Mouse (Mus musculus): ENCODE measurements around the gene Stx16. TPM values are rescaled to one million over a fixed set of nuclear protein-coding genes. Genes with fewer than 3 reads are reported as not detected.

Stx16 gene
- total RNA-seq (2014; fragmentation: Nextera tagmentation) (36.7 and 46.6 TPM in 2 replicates), total RNA-seq (2017) (40.6 and 48.2 TPM in 2 replicates)

DNA sequence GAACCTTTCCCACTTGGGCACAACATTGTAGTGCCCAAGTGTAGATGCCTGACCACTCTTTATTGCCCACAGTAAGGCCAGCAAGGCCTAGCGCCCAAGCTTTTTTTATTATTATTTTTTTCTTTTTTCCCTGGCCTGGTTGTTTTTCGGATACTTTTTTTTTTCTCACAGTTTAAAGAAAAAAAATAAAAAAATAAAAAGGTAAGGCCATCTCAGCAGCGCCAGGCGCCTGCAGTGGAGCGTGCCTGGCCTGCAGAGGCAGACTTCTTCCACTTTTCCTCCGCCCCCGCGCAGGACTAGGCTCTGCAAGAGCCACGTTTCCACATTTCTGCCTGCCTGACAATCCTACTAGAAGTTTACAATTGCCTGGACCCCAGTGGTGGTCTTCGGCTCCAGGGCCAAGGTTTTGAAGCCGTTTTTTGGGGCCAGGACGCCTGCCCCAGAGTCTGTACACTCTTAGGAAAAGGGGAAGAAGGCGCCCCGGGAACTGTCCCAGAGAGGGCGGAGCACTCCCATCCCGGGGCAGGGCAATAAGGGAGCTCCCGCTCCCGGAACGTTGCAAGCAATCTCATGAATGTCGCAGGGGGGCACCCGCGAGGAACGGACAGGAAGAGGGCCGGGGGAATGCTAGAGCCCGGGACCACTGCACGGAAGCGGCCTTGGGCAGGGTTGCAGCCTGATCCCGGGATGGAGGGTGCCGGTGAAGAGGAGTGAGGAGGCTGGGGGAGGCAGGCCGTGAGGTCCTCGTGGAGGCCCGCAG, at the start of gene Stx16:
Stx16 (plus strand) TSS at position 636 of the 760 bp plus-strand sequence.
- ATAC-seq (replicated peaks; ENCODE audit: poor library complexity, severe bottlenecking) = peak; percentile 78

DNA sequence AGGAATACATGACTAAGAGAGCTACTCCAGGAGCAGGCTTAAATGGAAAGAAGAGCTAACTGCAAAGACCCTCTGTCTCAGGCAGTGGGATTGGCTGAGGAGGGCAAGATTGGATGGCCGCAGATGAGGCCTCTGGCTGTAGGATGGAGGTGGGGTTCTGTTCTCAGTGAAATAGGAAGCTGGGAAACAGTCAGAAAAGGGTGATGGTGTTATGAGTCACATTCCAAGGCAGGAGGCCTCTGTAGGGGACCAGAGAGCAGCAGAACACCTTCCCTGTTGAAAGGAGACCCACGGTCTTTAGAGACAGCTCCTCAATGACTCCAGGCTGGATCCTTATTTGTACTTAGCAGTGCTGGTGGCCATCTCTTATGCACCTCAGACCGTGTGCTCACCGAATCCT, 49.7 kb upstream of the Stx16 start:
- ATAC-seq (replicated peaks; ENCODE audit: poor library complexity, severe bottlenecking) = no peak

DNA sequence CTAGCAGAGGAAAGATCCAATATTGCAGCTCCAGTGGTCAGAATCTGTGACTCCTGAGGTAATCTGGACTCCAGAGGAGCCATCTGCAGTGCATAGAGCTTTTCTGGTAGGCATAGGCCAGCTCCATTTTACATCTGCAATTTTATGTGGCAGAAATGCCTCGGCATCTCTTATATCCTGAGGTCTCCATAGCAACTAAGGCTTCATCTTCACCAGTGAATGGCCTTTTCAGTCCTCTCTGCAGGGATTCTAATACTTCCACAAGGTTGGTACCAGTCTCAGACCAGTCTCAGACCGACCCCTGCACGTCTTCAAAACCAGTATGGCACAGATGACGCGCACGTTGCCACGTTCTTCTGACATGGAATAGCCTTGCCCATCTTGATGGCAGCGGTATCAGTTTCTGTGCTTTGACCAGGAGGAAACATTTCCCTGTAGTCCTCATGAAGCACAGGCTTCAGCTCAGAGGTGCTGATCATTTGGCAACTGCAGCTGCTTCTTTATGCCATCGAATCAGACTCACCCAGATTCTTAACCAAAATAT, 42.8 kb upstream of the Stx16 start:
- ATAC-seq (replicated peaks; ENCODE audit: poor library complexity, severe bottlenecking) = no peak

DNA sequence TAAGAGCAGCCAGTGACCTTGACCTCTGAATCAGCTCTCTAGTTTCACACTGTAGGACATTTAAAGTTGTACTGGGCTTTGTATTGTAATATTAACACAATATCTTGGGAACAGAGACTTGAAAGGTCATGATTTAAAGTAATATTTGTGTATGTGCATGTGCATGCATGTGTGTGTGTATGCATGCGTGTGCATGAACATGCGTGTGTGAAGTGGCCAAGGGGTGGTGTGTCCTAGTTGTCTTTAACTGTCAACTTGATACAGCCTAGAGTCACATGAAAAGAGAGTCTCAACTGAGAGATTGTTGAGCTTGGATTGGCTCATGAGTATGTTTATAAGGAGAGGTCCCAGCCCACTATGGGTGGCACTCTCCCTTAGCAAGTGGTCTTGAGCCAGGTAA, 28.5 kb upstream of the Stx16 start:
- ATAC-seq (replicated peaks; ENCODE audit: poor library complexity, severe bottlenecking) = no peak

DNA sequence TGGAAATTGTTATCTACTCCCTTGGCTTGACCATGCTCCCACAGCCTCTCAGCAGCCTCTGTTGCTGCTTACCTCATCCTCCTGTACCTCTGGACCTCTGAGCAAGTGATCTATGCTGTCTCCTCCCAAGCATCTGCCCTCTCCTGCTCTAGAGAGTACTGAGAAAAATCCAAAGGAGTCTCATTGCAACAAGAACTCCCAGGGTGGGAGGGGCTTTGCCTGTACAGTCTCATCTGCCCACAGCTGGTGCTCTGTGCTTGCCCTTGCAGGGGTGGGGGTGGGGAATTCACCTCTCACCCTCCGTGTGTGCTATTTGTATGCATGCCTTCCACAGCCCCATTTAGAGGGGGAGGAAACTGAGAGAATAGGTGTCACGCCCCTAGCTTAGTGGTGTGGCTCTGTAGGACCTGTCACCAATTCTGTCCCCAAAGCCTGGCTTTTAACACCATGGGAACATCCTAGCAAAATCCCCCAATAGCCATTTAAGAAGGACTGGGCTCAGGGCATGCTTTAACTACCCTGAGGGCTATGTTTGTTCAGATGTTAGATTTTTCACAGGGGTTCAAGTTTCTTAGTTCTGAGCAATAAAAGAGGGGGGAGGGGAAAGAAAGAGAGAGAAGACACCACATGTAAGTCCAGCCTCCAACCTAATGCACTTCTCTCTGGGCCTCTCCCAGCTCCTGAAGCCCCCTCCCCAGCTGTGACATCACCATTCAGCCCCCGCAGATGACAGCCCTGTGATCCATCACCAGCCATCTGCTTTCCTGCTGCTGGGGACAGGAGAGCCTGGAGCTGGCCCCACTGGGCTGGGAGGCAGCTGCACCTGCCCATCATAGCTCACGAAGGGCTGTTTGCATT, 26.4 kb upstream of the Stx16 start:
- no peak for ATAC-seq (replicated peaks; ENCODE audit: poor library complexity, severe bottlenecking)

DNA sequence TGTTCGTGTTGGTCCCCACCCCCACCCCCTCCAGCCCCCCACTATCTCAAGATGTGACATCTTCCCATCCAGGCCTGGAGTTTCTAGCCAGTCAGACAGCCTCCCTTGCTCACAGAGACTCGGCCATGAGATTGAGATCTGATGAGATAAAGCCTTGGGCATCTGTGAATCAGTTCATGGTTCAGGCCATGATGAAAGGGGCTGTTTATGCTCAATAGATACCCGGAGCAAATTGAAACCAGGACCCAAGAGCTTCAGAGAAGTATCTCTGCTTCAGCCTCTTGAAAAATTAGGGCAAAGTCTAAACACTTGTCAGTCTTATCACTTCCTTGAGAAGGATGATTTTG, 25.8 kb upstream of the Stx16 start:
- no peak for ATAC-seq (replicated peaks; ENCODE audit: poor library complexity, severe bottlenecking)

DNA sequence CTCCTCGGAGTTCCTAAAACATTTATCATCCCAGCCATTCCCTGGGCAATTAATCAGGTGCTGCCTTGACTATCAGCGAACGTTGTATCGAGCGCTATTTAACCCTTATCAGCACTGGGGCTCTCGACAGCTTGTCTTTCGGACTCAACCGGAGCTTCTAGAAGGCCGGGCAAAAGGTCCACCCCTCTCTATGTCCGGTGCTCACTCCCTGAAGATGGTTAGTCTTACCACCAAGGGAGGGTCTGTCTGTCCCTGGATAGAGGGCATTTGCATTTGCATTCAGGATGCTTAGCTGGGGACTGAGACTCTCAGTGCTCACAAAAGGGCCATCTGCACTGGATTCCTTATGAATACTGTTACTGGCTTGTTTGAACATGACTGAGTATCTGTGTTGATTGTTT, 25.0 kb upstream of the Stx16 start:
- ATAC-seq (replicated peaks; ENCODE audit: poor library complexity, severe bottlenecking) = no peak

DNA sequence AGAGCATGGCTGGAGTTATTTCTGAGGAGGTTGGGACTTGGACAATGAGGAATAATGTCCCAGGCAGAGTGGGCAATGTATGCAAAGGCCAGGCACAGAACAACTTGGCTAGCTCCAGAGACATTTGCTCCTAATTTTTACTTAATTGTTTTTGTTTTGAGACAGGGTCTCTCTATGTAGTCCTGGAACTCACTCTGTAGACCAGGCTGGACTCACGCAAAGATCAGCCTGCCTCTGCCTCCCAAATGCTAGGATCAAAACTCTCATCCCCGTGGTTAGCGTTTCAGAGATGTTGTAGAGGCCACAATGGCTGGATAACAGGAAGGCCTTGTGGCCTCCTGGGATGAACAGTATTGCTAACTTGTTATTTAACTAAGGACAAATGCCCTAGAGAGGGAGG, 21.6 kb upstream of the Stx16 start:
- no peak for ATAC-seq (replicated peaks; ENCODE audit: poor library complexity, severe bottlenecking)

DNA sequence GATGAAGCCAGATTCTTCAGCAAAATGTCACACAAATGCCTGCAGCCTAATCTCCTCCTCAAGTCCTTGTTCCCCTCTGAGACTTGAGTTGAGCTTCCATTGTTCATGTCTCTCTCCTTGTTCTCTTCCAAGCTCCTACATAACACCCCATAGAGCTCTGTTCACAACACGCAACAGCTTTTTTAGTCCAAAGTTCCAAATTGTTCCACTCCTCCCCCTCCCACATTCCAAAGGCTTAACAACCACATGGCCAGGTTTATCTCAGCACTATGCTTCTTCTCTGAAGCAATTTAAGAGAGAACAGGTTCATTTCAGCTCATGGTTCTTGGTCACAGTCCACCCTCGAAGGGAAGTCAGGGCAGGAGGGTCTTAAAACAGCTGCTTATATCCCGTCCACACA, 18.4 kb upstream of the Stx16 start:
- ATAC-seq (replicated peaks; ENCODE audit: poor library complexity, severe bottlenecking) = no peak

DNA sequence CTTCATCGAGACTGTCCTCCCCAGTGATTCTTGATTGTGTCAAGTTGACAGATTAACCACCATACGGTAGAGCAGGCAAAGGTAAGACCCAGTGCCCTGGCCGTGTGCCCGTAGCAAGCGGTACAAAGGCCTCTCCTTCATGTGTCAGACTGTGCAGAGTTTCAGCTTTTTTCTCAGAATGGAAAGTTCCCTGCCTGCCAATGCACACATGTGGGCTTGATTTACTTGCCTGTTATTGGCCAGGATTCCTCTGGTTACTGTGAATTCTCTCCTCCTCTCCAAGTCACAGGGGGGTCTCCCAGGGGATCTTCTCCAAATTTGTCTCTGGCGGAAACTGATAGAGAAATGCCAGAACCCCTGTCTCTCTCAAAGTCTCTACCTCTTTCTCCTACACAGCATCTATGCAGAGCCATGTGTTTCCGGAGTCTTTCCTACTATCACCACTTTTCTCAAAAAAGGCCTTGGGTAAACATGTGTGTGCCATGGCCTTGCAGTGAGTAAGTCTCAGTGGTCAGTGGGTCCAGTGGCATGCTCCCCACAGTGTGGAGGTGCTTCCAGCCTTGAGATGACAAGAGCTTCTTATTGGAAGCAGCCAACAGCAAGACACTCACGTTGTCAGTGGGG, 17.7 kb upstream of the Stx16 start:
- no peak for ATAC-seq (replicated peaks; ENCODE audit: poor library complexity, severe bottlenecking)

DNA sequence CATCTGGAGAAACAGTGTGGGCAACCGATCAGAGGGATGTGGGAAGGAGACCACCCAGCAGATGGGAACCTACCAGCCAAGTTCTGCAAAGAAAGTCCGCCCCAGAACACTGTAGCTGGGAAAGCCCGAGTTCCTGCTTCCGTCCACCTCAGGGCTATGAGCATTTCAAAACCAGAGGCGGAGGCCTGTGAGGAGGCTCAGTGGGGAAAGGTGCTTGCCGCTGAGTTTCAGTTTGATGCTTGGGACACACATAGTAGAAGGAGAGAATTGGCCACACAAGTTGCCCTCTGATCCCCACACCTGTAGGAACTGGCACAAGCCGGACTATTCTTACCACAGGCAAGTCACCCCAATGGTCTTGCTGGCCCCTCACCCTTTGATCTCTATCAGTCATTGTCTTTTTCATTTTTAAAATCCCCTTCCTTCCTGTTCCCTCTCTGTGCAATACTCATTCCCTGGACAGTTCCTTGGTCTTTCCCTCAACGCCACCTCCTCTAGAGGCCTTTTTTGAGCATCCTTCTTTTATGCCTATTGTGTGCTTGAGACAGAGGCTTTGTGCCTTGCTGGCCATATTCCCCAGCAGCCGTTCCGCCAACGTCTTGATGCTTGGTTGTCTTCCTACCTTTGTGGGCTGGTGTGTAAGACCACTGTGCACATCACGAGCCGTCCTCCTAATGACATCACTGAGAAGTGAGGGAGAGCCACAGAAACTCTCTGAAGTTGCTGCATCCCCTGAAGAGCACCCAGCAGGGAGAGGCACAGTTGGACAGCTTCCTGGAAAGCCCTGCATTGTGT, 16.3 kb upstream of the Stx16 start:
- no peak for ATAC-seq (replicated peaks; ENCODE audit: poor library complexity, severe bottlenecking)

DNA sequence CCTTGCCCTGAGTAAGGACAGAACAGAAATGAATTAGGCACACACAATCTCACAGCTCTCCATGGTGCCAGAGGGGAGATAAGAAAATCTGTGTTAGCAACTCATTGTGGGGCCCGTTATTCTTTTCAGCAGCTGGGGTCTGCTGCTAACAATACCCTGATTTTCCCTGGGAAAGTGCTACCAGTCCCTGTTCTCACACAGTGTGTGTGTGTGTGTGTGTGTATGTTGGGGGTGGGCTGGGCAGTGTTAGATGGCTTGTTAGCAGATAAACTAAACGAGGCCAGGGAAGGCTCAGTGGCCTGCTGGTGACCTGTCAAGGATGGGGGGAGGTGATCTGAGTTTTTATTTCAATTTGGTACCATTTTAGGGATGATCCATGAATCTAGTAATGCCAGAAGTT, 14.9 kb upstream of the Stx16 start:
- ATAC-seq (replicated peaks; ENCODE audit: poor library complexity, severe bottlenecking) = no peak

DNA sequence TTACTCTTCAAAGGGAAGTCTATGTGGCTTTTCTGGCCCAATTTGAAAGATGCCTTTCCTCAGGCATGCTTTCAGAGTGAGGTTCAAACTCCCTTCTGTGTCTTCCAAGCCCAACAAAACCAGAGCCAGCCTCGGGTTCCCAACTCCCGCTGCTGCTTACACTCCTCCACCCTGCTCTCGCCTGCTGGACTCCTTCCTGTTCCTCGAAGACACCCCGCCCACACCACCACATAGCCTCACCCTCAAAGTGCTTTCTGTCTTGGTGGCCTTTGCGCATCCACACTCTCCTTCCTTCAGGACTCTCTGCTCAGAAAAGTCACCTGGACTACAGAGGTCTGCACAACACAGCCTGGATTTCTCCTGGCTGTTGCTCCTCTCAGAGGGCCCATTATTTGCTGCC, 13.0 kb upstream of the Stx16 start:
- ATAC-seq (replicated peaks; ENCODE audit: poor library complexity, severe bottlenecking) = no peak

DNA sequence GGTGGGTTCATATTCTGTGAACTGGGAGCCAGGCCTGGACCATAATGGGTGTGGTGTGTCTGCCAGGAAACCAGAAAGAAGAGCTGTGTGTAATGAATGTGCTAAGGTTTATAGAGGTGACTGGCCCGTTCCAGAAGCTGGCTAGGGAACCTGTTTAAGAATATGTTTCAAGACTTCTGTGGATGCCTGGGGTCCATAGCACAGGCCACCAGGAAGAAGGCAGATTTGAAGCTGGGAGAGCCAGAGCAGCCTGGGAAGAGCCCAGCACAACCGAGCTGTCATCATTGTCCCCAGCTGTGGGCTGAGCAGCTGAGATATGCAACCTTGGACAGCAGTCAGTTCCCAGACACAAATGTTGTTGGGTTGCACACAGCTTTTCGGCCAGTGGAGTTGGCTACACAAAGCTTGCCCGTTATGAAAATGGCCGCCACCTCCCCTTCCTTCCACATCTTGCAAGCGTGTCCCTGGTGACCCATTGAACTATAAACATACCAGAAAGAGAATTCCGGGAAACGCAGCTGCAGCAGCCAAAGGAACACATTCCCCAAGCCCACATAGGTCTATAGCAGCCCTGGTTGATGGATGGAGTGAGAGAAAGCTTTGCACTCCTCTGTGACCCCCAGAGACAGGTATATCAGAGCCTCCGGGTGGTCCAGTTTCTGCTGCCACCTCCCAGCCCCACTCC, 12.4 kb upstream of the Stx16 start:
- no peak for ATAC-seq (replicated peaks; ENCODE audit: poor library complexity, severe bottlenecking)

DNA sequence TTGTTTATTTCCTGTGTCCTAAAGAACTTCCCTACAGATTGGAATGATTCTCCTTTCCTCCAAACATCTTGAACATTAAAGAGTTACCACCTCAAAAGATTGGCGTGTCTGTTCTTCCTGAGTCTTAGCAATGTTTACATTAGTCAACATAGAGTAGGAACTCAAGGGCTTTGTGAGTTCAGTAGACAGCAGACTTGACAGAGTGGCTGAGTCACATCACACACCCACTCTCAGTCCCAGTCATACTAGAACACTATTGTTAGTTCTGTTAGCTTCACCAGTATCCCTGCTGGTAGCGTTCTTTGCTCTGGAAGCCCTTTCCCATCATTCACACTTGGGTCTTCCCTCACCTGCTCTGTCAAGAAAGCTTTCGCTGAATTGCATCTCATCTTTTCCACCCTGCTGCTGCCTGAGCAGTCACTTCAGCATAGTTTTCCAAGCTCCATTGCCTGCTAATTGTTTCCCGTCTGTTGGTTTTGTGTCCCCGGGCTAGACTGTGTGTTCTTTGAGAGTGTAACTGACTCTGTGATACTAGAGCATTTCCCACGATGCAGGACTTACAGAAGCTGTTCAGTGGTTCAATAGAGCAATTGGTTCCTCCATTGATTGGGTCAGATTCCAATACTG, 8.2 kb upstream of the Stx16 start:
- no peak for ATAC-seq (replicated peaks; ENCODE audit: poor library complexity, severe bottlenecking)

DNA sequence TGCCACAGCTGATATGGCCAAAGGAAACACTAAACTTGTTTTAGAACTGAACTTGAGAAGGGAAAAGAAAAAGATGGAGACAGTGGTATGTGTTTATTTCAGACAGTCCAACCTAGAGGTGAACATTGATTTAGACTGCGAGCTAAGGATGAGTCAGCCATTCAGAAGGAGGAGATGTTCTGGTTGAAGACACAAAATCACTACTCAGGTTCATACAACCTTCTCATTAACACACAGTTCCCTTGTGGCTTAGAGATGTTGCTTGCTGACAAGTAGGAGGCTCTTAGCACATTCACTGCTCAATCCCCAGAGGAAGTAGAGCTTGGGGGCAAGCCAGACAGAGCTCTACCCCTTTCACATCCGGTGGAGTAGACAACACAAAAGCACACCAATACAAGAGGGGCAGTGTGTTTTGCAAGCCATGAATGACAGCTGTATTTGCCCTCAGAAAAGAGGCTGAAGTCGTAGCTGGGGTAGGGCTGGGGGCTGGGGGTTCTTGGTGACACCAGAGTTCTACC, 6.5 kb upstream of the Stx16 start:
- ATAC-seq (replicated peaks; ENCODE audit: poor library complexity, severe bottlenecking) = peak; percentile 94

DNA sequence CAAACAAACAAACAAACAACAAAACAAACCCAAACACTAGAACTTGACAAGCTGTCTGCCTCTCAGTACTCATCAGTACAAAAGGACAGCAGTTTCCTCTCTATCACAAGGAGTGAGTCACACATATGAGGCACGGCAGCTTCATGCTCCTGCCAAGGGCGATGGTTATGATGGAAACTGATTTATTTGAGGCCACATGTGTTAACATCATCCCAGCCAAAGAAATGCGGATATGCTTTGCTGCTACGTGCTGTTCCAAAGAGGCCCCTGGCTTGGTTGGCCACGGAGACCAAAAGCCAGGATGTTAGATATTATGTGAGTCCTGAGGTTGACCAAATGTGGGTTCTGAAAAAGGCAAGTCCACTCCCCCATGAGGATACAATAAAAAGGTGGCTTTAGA, 4.7 kb upstream of the Stx16 start:
- no peak for ATAC-seq (replicated peaks; ENCODE audit: poor library complexity, severe bottlenecking)

DNA sequence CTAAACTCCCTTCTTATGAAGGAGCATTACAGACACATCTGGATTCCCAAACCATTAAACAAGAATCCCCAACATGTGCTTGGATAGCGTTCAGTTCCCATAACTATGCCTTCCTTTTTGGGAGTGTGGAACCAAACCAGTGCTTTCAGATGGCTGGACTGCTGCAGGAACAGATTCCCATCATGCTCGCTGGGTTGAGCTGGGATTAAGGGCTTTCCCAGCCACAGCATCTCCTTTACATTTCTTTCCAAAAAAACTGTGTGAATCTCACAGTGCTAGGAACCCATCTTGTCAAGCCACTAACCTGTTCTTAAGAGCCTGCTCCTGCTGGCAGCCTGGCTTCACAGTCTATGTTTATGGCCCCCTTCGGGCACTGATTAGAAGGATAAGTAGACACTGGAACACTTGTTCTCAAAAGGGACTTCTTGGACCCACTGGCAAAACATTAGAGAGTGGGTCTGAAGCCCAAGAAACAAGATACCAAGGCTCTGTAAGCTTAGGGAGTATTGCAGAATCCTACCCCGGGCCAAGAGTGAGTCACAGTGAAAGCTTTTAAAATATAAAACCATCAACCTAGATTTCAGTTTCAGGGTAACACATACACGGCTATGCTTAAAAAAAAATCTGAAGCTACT, 2.8 kb upstream of the Stx16 start:
- no peak for ATAC-seq (replicated peaks; ENCODE audit: poor library complexity, severe bottlenecking)
